Mouse (Mus musculus) midbrain, embryonic 13.5 days (tissue): Measurements from ENCODE around the gene Nat9. TPM values are rescaled to one million over a fixed set of nuclear protein-coding genes. Genes with fewer than 3 reads are reported as not detected.

Source experiments
- ATAC-seq: fragments of 200-750 bp; cut with Nextera tagmentation; 2 replicates; pipeline ENCODE4 v1.8.0; 2017; ENCODE audit warnings: mild to moderate bottlenecking, moderate TSS enrichment, moderate library complexity
- H3K27ac ChIP-seq: fragments of 300-500 bp; sonication (generic); 2 replicates; pipeline ENCODE4 v1.5.1; 2015; ENCODE audit warnings: inconsistent platforms, mild to moderate bottlenecking, moderate library complexity
- H3K27me3 ChIP-seq: fragments of 300-500 bp; sonication (generic); 2 replicates; pipeline ENCODE4 v1.6.1; 2015; ENCODE audit warnings: mild to moderate bottlenecking, inconsistent platforms
- H3K36me3 ChIP-seq: fragments of 300-500 bp; sonication (generic); 2 replicates; pipeline ENCODE4 v1.6.1; 2015; ENCODE audit warnings: mild to moderate bottlenecking, inconsistent platforms
- H3K4me1 ChIP-seq: fragments of 300-500 bp; sonication (generic); replicated peaks from 2 replicates; pipeline ENCODE4 v1.6.1; 2015; ENCODE audit warnings: inconsistent platforms
- H3K4me2 ChIP-seq: fragments of 300-500 bp; sonication (generic); replicated peaks from 2 replicates; pipeline ENCODE4 v1.6.1; 2015; ENCODE audit warnings: moderate library complexity, mild to moderate bottlenecking, inconsistent platforms
- H3K4me3 ChIP-seq: fragments of 300-500 bp; sonication (generic); replicated peaks from 2 replicates; pipeline ENCODE4 v1.5.1; 2015; ENCODE audit warnings: mild to moderate bottlenecking, inconsistent platforms
- H3K9ac ChIP-seq: fragments of 300-500 bp; sonication (generic); replicated peaks from 2 replicates; pipeline ENCODE4 v1.6.1; 2015; ENCODE audit warnings: mild to moderate bottlenecking, inconsistent platforms
- H3K9me3 ChIP-seq: fragments of 300-500 bp; sonication (generic); 2 replicates; pipeline ENCODE4 v1.6.1; 2016; ENCODE audit warnings: mild to moderate bottlenecking, inconsistent platforms
- WGBS: fragments of 180-500 bp; shearing (Covaris S2); methylation state at CpG from one replicate; pipeline ENCODE4 v1.1.7; 2015; 5-methylcytosine and 5-hydroxymethylcytosine counted together
- polyA plus RNA-seq: library from polyadenylated mRNA; unstranded; fragments of >200 nt; fragmentation: Nextera tagmentation; extraction: Ambion mirVana; gene quantifications from 2 replicates; pipeline ENCODE4 v1.2.1, GENCODE M21; 2015

Nat9 gene
- polyA plus RNA-seq, 1 experiment from 2014 or later: 23.7 TPM

DNA sequence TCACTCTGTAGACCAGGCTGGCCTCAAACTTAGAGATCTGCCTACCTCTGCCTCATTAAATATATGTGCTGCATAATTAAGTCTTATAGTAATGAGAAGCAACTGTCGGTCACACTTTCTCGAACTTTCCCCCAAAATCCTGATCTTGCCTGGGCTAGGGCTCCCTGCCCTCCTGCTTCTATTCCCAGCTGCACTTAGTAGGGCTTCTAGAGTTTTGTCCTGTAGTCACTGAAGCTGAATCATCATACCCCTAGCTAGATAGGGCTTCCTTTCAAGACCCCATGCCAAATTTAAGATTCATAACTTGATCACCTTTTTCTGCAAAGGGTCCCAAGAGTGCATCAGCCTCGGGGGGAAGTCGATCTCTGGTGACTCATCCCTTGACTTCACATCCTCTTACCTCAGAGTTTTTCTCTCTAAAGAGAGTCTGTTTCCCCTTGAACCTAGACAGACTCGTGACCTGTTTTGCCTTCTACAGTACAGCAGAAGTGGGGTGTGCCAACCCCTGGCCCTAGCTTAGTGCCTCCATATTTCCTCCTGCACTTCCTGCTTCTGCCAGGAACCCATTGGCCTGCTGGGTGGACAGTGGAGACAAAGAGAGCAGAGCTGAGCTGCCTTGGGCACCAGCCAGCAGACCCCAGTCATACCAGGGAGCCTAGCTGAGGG lies 48.9 kb downstream of the Nat9 start:
- 85% methylated on average over 5 of the region's 5 CpGs for WGBS

DNA sequence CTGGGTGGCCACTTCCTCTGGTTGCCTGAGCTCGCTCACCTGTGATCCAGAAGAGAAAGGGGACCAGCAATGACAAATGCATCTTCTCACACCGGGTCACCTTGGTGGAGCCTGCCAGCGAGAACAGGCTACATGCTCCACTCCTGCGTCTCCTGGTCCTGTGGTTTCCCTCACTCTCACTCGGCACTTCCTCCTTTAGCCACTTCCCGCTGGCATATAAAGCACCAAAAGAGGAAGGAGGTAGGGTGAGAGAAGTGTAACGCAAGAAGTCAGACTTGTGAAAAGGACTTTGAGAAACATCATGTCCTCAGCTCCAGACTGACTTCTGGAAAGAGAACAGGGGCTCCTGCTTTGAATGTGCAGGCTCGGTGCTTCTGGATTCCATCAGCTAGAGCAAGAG lies 53.9 kb downstream of the Nat9 start, which contains the start of gene Cd300lf:
TSS of gene Cd300lf (minus strand) at position 193 of the 400 bp plus-strand sequence.
- no peak for ATAC-seq
- Histone ChIP-seq H3K4me3 (no peak within 1 kb of the TSS), H3K27ac (no peak within 1 kb of the TSS), H3K36me3 (no peaks in the 10 kb centered on the region), H3K9ac (no peak within 1 kb of the TSS), H3K4me1 (no peaks in the 10 kb centered on the region), H3K27me3 (no peaks in the 10 kb centered on the region), H3K4me2 (no peak within 1 kb of the TSS), H3K9me3 (no peaks in the 10 kb centered on the region)
- 89% methylated on average over 8 of the region's 8 CpGs for WGBS

More for the DNA sequence above, 48.9 kb downstream of the Nat9 start:
- H3K9me3 ChIP-seq: no peaks in the 10 kb centered on the region
- H3K4me3 ChIP-seq: no peak overlapping the region
- no peak overlapping the region for H3K4me2 ChIP-seq
- H3K36me3 ChIP-seq: no peaks in the 10 kb centered on the region
- no peak overlapping the region for H3K27ac ChIP-seq
- no peaks in the 10 kb centered on the region for H3K27me3 ChIP-seq
- ATAC-seq: no peak
- H3K4me1 ChIP-seq: no peaks in the 10 kb centered on the region
- H3K9ac ChIP-seq: no peak overlapping the region

Other genes with a start within 250 kb of the Nat9 start
- gene Cd300c, start 218.7 kb downstream of the Nat9 start, polyA plus RNA-seq: not detected in 2 replicates
- not detected in 2 replicates for gene Cd300ld, start 197.9 kb downstream of the Nat9 start, polyA plus RNA-seq
- gene Cd300c2, start 186.0 kb downstream of the Nat9 start, polyA plus RNA-seq: 0.81 and 0.82 TPM in 2 replicates
- not detected in 2 replicates for gene Cd300ld2, start 171.7 kb downstream of the Nat9 start, polyA plus RNA-seq
- gene Cd300ld4, start 160.8 kb downstream of the Nat9 start, polyA plus RNA-seq: not detected in 2 replicates
- gene Cd300ld5, start 150.1 kb downstream of the Nat9 start, polyA plus RNA-seq: not detected in 2 replicates
- gene Cd300ld3, start 139.4 kb downstream of the Nat9 start, polyA plus RNA-seq: not detected in 2 replicates
- gene Cd300e, start 125.7 kb downstream of the Nat9 start, polyA plus RNA-seq: not detected in 2 replicates
- gene Rab37, start 96.4 kb downstream of the Nat9 start, polyA plus RNA-seq: 0.63 and 1.3 TPM in 2 replicates
- gene Cd300lf, start 53.9 kb downstream of the Nat9 start, polyA plus RNA-seq: 0.28 TPM in 1 of 2 replicates, not detected in the other
- gene Slc9a3r1, start 24.5 kb downstream of the Nat9 start, polyA plus RNA-seq: 30.4 and 34.3 TPM in 2 replicates
- gene Tmem104, start 372 bp downstream of the Nat9 start, polyA plus RNA-seq: 10.3 and 10.7 TPM in 2 replicates
- gene Grin2c, start 79.4 kb upstream of the Nat9 start, polyA plus RNA-seq: 0.06 and 0.12 TPM in 2 replicates
- gene Fdxr, start 89.2 kb upstream of the Nat9 start, polyA plus RNA-seq: 19.3 and 24.1 TPM in 2 replicates
- 0.41 and 0.43 TPM in 2 replicates for gene Fads6, start 109.8 kb upstream of the Nat9 start, polyA plus RNA-seq
- not detected in 2 replicates for gene Otop2, start 119.3 kb upstream of the Nat9 start, polyA plus RNA-seq
- 0.05 TPM in 1 of 2 replicates, not detected in the other for gene Ush1g, start 134.2 kb upstream of the Nat9 start, polyA plus RNA-seq
- gene Otop3, start 146.9 kb upstream of the Nat9 start, polyA plus RNA-seq: 0.30 and 0.35 TPM in 2 replicates
- gene Hid1, start 179.9 kb upstream of the Nat9 start, polyA plus RNA-seq: 47.4 and 48.0 TPM in 2 replicates
- 23.0 and 27.1 TPM in 2 replicates for gene Cdr2l, start 194.1 kb upstream of the Nat9 start, polyA plus RNA-seq
- 226 and 244 TPM in 2 replicates for gene Mrpl58, start 215.9 kb upstream of the Nat9 start, polyA plus RNA-seq
- 948 and 970 TPM in 2 replicates for gene Atp5h, start 232.1 kb upstream of the Nat9 start, polyA plus RNA-seq
- gene Kctd2, start 232.3 kb upstream of the Nat9 start, polyA plus RNA-seq: 14.6 and 25.3 TPM in 2 replicates